Mouse (Mus musculus): Measurements from ENCODE around the gene Nup210l. TPM values are rescaled to one million over a fixed set of nuclear protein-coding genes. Genes with fewer than 3 reads are reported as not detected.

The Nup210l gene
- polyA plus RNA-seq, 1 experiment: 0.47 TPM

GRCm38 (mm10) chr3:90132745-90133144 is 28.8 kb downstream of the Nup210l start:
- Histone ChIP-seq H3K79me3 (ENCODE audit: low read depth) (no peaks in the 10 kb centered on the region), H3K79me2 (ENCODE audit: control insufficient read depth, insufficient read depth) (no peaks in the 10 kb centered on the region), H3K27me3 (ENCODE audit: control insufficient read depth, insufficient read depth, insufficient read length) (no peaks in the 10 kb centered on the region), H3ac (ENCODE audit: control insufficient read depth, insufficient read length, low read depth) (no peak overlapping the region), H3K36me3 (ENCODE audit: control insufficient read depth, insufficient read depth) (no peaks in the 10 kb centered on the region), H3K4me3 (ENCODE audit: insufficient read depth, poor library complexity, severe bottlenecking) (no peak overlapping the region)
- TF ChIP-seq MYOG (IDR thresholded peaks at IDR 0.05; ENCODE audit: control insufficient read depth, extremely low read depth, insufficient read length) (no peak), MAX (IDR thresholded peaks at IDR 0.05) (no peak), CTCF (IDR thresholded peaks at IDR 0.05; ENCODE audit: control insufficient read depth, insufficient read depth, insufficient read length) (no peak), USF1 (IDR thresholded peaks at IDR 0.05; ENCODE audit: low read depth) (no peak), FOSL1 (IDR thresholded peaks at IDR 0.05; ENCODE audit: insufficient read depth, low read length, poor library complexity, severe bottlenecking) (no peak), CEBPB (IDR thresholded peaks at IDR 0.05; ENCODE audit: low read depth) (no peak), MYOD1 (IDR thresholded peaks at IDR 0.05; ENCODE audit: control insufficient read depth, insufficient read length, low read depth) (no peak)

GRCm38 (mm10) chr3:90133331-90133730 is 29.4 kb downstream of the Nup210l start:
- Histone ChIP-seq H3ac (ENCODE audit: control insufficient read depth, insufficient read length, low read depth) (no peak overlapping the region), H3K79me2 (ENCODE audit: control insufficient read depth, insufficient read depth) (no peaks in the 10 kb centered on the region), H3K4me3 (ENCODE audit: insufficient read depth, poor library complexity, severe bottlenecking) (no peak overlapping the region), H3K27me3 (ENCODE audit: control insufficient read depth, insufficient read depth, insufficient read length) (no peaks in the 10 kb centered on the region), H3K79me3 (ENCODE audit: low read depth) (no peaks in the 10 kb centered on the region), H3K36me3 (ENCODE audit: control insufficient read depth, insufficient read depth) (no peaks in the 10 kb centered on the region)
- TF ChIP-seq CEBPB (IDR thresholded peaks at IDR 0.05; ENCODE audit: low read depth) (no peak), CTCF (IDR thresholded peaks at IDR 0.05; ENCODE audit: control insufficient read depth, insufficient read depth, insufficient read length) (no peak), FOSL1 (IDR thresholded peaks at IDR 0.05; ENCODE audit: insufficient read depth, low read length, poor library complexity, severe bottlenecking) (no peak), USF1 (IDR thresholded peaks at IDR 0.05; ENCODE audit: low read depth) (no peak), MYOG (IDR thresholded peaks at IDR 0.05; ENCODE audit: control insufficient read depth, extremely low read depth, insufficient read length) (no peak), MAX (IDR thresholded peaks at IDR 0.05) (no peak)

DNA sequence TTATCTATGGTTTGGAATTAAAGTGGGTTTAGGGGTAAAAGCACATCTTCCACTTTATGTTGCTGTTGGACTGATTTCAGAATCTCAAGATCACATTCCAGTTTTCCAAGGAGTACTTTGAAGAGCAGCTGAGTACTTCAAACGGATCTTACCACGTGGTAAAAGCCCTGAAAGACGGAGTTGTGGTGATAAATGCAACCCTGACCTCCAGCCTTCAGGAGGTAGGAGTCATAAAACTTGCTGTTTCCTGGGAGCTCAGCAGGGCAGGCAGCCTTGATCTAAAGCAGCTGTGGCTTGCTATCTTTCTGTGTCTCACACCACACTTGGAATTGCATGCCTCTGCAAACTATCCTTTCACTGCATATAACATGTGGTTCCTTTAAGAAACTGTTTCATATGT is 30.6 kb downstream of the Nup210l start:
- no peaks in the 10 kb centered on the region for H3K79me2 ChIP-seq (ENCODE audit: control insufficient read depth, insufficient read depth)
- H3K79me3 ChIP-seq (ENCODE audit: low read depth): no peaks in the 10 kb centered on the region
- TF ChIP-seq USF1 (IDR thresholded peaks at IDR 0.05; ENCODE audit: low read depth) (no peak), CEBPB (IDR thresholded peaks at IDR 0.05; ENCODE audit: low read depth) (no peak), MYOG (IDR thresholded peaks at IDR 0.05; ENCODE audit: control insufficient read depth, extremely low read depth, insufficient read length) (no peak), FOSL1 (IDR thresholded peaks at IDR 0.05; ENCODE audit: insufficient read depth, low read length, poor library complexity, severe bottlenecking) (no peak), CTCF (IDR thresholded peaks at IDR 0.05; ENCODE audit: control insufficient read depth, insufficient read depth, insufficient read length) (no peak)
- H3K4me3 ChIP-seq (ENCODE audit: insufficient read depth, poor library complexity, severe bottlenecking): no peak overlapping the region
- no peak overlapping the region for H3ac ChIP-seq (ENCODE audit: control insufficient read depth, insufficient read length, low read depth)
- no peaks in the 10 kb centered on the region for H3K36me3 ChIP-seq (ENCODE audit: control insufficient read depth, insufficient read depth)
- no peaks in the 10 kb centered on the region for H3K27me3 ChIP-seq (ENCODE audit: control insufficient read depth, insufficient read depth, insufficient read length)

DNA sequence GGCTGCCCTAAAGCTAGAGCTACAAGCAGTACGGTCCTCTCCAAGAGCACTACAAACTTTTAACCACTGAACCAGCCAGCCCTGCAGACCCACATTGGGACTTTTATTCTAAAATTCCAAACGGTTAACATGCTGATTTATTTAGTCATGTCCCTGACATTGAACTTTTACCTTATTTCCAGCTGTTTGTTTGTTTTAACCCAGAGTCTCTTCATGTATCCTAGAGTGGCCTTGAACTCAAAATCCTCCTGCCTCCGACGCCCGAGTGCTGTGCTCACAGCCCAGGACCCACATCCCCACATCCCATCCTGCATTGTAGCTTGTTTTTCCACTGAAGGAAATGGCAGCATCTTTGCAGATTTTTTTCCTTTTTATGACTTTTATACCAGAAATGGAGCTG is 31.1 kb downstream of the Nup210l start:
- Histone ChIP-seq H3K36me3 (ENCODE audit: control insufficient read depth, insufficient read depth) (no peaks in the 10 kb centered on the region), H3K79me3 (ENCODE audit: low read depth) (no peaks in the 10 kb centered on the region)
- TF ChIP-seq FOSL1 (IDR thresholded peaks at IDR 0.05; ENCODE audit: insufficient read depth, low read length, poor library complexity, severe bottlenecking) (no peak), USF1 (IDR thresholded peaks at IDR 0.05; ENCODE audit: low read depth) (no peak), CTCF (IDR thresholded peaks at IDR 0.05; ENCODE audit: control insufficient read depth, insufficient read depth, insufficient read length) (no peak), MYOD1 (IDR thresholded peaks at IDR 0.05; ENCODE audit: control insufficient read depth, insufficient read length, low read depth) (no peak), CEBPB (IDR thresholded peaks at IDR 0.05; ENCODE audit: low read depth) (no peak), MAX (IDR thresholded peaks at IDR 0.05) (no peak), MYOG (IDR thresholded peaks at IDR 0.05; ENCODE audit: control insufficient read depth, extremely low read depth, insufficient read length) (no peak)

GRCm38 (mm10) chr3:90136660-90137059 is 32.7 kb downstream of the Nup210l start:
- H3K27me3 ChIP-seq (ENCODE audit: control insufficient read depth, insufficient read depth, insufficient read length): no peaks in the 10 kb centered on the region
- no peak overlapping the region for H3ac ChIP-seq (ENCODE audit: control insufficient read depth, insufficient read length, low read depth)
- H3K79me2 ChIP-seq (ENCODE audit: control insufficient read depth, insufficient read depth): no peaks in the 10 kb centered on the region
- no peak overlapping the region for H3K4me3 ChIP-seq (ENCODE audit: insufficient read depth, poor library complexity, severe bottlenecking)
- H3K36me3 ChIP-seq (ENCODE audit: control insufficient read depth, insufficient read depth): no peaks in the 10 kb centered on the region
- no peaks in the 10 kb centered on the region for H3K79me3 ChIP-seq (ENCODE audit: low read depth)
- no peak for TF ChIP-seq CTCF (IDR thresholded peaks at IDR 0.05; ENCODE audit: control insufficient read depth, insufficient read depth, insufficient read length)
- no peak for TF ChIP-seq FOSL1 (IDR thresholded peaks at IDR 0.05; ENCODE audit: insufficient read depth, low read length, poor library complexity, severe bottlenecking)
- no peak for TF ChIP-seq CEBPB (IDR thresholded peaks at IDR 0.05; ENCODE audit: low read depth)
- no peak for TF ChIP-seq USF1 (IDR thresholded peaks at IDR 0.05; ENCODE audit: low read depth)
- no peak for TF ChIP-seq MYOD1 (IDR thresholded peaks at IDR 0.05; ENCODE audit: control insufficient read depth, insufficient read length, low read depth)
- no peak for TF ChIP-seq MAX (IDR thresholded peaks at IDR 0.05)
- no peak for TF ChIP-seq MYOG (IDR thresholded peaks at IDR 0.05; ENCODE audit: control insufficient read depth, extremely low read depth, insufficient read length)

More for the DNA sequence above, 31.1 kb downstream of the Nup210l start:
- H3K4me3 ChIP-seq (ENCODE audit: insufficient read depth, poor library complexity, severe bottlenecking): no peak overlapping the region
- no peak overlapping the region for H3ac ChIP-seq (ENCODE audit: control insufficient read depth, insufficient read length, low read depth)
- no peaks in the 10 kb centered on the region for H3K27me3 ChIP-seq (ENCODE audit: control insufficient read depth, insufficient read depth, insufficient read length)
- no peaks in the 10 kb centered on the region for H3K79me2 ChIP-seq (ENCODE audit: control insufficient read depth, insufficient read depth)

- Histone ChIP-seq H3K4me3 (ENCODE audit: insufficient read depth, poor library complexity, severe bottlenecking) (no peak overlapping the region), H3K79me2 (ENCODE audit: control insufficient read depth, insufficient read depth) (no peaks in the 10 kb centered on the region), H3K79me3 (ENCODE audit: low read depth) (no peaks in the 10 kb centered on the region), H3K36me3 (ENCODE audit: control insufficient read depth, insufficient read depth) (no peaks in the 10 kb centered on the region), H3K27me3 (ENCODE audit: control insufficient read depth, insufficient read depth, insufficient read length) (no peaks in the 10 kb centered on the region), H3ac (ENCODE audit: control insufficient read depth, insufficient read length, low read depth) (no peak overlapping the region)
- TF ChIP-seq MYOD1 (IDR thresholded peaks at IDR 0.05; ENCODE audit: control insufficient read depth, insufficient read length, low read depth) (no peak), USF1 (IDR thresholded peaks at IDR 0.05; ENCODE audit: low read depth) (no peak), CTCF (IDR thresholded peaks at IDR 0.05; ENCODE audit: control insufficient read depth, insufficient read depth, insufficient read length) (no peak), CEBPB (IDR thresholded peaks at IDR 0.05; ENCODE audit: low read depth) (no peak), FOSL1 (IDR thresholded peaks at IDR 0.05; ENCODE audit: insufficient read depth, low read length, poor library complexity, severe bottlenecking) (no peak), MAX (IDR thresholded peaks at IDR 0.05) (no peak), MYOG (IDR thresholded peaks at IDR 0.05; ENCODE audit: control insufficient read depth, extremely low read depth, insufficient read length) (no peak)
Measured at GRCm38 (mm10) chr3:90137606-90138005, 33.7 kb downstream of the Nup210l start.

All from C2C12 (cell line).